Mouse (Mus musculus): ENCODE data around the gene Ttc28.

DNA sequence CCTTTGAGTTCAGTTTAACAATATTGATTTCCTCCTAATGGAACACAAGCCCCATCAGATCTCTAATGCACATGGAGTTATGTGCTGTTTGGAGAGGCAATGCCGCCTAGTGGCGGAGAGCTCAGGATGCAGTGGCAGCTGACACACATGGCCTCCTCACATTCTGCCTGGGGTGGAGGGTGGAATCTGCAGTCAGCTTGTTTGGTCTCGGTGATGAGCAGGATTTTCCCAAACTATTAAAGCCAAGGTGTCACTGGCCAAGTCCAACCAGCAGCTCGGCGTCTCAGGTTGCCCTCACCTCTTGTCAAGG, 329.0 kb downstream of the Ttc28 start:
- TF ChIP-seq CTCF (conservative IDR thresholded peaks at IDR 0.05 in 1 of 2, IDR thresholded peaks at IDR 0.05 in 1 of 2; ENCODE audit: low read depth in 2 of 2, low read length in 2 of 2) (peak; percentile 69 to 82), POLR2AphosphoS2 (IDR thresholded peaks at IDR 0.05; ENCODE audit: low read depth, low read length) (no peak), MAX (IDR thresholded peaks at IDR 0.05; ENCODE audit: low read length) (peak; percentile 81), GABPA (IDR thresholded peaks at IDR 0.05; ENCODE audit: insufficient replicate concordance, low read depth, low read length) (no peak), MEF2A (IDR thresholded peaks at IDR 0.05; ENCODE audit: borderline replicate concordance, low read depth, low read length) (no peak), HCFC1 (IDR thresholded peaks at IDR 0.05; ENCODE audit: low read depth, low read length) (no peak), MAFK (IDR thresholded peaks at IDR 0.05; ENCODE audit: insufficient replicate concordance, low read length) (no peak), SIN3A (IDR thresholded peaks at IDR 0.05; ENCODE audit: low read length) (no peak), POLR2A (IDR thresholded peaks at IDR 0.05; ENCODE audit: low read depth, low read length) (no peak), ZNF384 (IDR thresholded peaks at IDR 0.05; ENCODE audit: low read depth, low read length) (no peak), E2F4 (IDR thresholded peaks at IDR 0.05; ENCODE audit: insufficient replicate concordance, low read depth, low read length) (no peak), UBTF (IDR thresholded peaks at IDR 0.05; ENCODE audit: low read depth, low read length) (no peak)

All from CH12.LX (cell line).